Mouse (Mus musculus): ENCODE measurements around the gene Cfap299.

Gene Cfap299

DNA sequence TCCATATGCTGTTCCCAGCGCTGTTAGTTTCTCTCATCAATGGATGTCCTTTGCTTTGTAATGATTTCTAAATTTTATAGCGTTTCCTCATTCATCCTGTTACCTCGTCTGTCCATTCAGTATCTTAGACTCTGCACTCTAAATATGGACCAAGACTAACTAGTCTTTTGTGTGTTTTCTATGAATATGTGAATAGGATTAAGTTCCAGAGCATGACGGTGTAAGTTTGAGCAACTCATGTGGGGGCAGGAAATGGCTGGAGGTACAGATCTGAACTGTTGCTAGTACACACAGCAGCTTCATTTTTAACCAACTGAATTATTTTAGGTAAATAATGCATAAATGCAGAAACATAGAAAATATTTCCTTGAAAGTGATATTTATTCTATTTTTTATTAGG, 51.3 kb downstream of the Cfap299 start:
- no peak for DNase-seq

DNA sequence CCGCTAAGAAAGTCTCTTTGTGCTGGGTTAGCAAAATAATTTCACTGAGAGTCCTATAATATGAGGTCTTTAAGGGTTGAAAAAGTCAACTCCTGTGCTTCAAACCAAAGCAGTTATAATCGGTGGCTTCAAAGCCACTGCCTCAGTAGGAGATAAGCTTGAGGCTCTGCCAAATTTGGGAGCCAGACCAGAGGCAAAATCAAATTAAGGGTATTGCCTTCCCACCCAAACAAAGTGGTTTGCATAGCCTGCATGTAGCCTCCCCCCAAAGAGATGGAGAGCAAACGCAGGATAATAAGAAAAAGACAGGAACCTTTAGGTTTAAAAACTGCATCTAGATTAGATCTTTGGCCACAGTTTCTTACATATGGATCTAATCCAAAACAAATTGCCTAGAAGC, 58.0 kb downstream of the Cfap299 start:
- DNase-seq = no peak

GRCm38 (mm10) chr5:98402165-98402564, 73.1 kb downstream of the Cfap299 start:
- no peak for DNase-seq

- no peak for DNase-seq
Observed at GRCm38 (mm10) chr5:98410060-98410459, 81.0 kb downstream of the Cfap299 start.

DNA sequence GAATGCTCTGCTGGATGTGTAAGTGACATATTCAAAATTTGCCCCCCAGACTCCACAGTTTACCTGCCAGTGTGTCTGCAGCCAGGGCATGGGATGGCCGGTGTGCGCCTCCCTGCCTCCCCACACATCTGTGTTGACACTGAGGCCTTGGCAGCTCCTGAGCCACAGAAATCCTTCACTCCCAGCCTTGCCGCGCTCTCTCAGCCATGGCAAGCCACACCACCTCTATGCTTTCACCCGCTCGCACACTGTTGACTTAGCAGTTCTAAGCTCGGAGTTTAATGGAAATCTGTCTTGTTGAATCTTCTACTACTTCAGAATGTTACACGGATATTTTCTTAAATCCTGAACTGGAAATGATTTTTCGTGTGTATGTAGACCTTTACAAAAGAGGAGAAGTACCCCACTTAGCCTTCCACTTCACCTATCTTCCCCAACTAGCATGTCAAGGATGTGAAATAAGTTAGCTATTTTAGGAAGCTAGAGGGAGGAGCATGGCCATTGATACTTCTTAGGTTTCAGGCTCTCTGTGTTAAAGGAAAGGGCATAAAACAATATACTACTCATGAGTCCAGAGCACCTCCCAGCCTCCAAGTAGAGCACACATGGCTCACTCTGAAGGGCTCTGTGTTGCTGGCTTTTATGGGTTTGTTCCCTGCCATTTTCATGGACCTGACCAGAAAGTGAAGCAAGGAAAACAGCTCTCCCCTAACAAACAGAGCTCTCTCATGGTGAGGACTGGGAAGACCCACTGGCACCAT, 87.5 kb downstream of the Cfap299 start:
- DNase-seq = no peak

GRCm38 (mm10) chr5:98424965-98425364, 95.9 kb downstream of the Cfap299 start:
- no peak for DNase-seq

DNA sequence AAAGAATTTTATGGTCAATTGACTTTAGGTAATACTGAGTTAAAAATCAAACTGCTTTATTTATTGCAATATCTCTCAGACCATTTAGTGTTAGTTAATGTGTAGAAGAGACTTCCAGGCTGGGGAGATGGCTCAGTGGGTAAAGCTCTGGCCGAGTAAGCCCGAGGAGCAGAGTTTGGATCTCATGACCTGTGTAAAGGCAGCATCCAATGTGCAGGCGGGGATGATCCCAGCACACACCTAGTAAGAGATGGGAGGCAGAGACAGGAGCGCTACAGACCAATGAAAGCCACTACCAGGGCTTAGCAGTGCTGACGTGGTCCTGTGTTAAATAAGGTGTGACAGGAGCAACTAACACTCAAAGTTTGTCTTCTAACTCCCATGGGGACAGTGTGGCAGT, 97.0 kb downstream of the Cfap299 start:
- no peak for DNase-seq

DNA sequence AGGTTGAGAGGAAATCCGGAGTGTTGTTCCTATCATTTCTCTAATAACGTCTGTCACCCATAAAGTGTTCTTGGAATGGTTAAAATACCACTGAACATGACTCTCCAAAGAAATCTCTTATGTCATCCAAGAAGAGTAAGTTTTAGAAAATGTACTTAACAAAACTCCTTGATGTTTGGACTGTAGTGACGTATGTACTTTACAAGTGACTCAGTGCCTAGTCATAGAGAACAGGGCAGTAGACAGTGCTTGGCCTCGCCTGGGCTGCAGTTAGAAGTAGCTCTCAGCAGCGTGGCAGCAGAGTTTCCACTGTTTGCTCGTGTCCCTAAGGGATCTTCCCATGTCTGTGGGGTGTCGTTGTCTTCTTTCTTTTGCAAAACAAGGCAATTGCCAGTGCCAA, 101.0 kb downstream of the Cfap299 start:
- no peak for DNase-seq

DNA sequence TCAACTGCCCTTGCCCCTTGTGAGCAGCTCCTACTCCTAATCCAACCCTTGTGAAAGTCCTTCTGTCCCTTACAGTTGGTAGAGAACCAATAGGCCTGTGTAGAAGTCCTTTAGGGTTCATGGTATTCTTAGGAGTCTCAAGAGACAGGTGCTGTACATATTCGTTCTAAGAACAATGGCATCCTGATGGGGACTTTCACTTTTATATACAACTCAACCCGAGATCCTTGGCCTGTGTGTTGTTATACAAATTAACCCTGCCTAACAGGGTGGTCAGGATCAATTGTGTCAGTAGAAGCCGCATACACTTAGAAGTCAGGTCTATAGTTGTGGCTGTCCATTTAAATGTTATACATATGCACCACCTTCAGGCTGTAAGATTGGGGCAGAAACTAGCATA, 109.6 kb downstream of the Cfap299 start:
- DNase-seq = no peak

DNA sequence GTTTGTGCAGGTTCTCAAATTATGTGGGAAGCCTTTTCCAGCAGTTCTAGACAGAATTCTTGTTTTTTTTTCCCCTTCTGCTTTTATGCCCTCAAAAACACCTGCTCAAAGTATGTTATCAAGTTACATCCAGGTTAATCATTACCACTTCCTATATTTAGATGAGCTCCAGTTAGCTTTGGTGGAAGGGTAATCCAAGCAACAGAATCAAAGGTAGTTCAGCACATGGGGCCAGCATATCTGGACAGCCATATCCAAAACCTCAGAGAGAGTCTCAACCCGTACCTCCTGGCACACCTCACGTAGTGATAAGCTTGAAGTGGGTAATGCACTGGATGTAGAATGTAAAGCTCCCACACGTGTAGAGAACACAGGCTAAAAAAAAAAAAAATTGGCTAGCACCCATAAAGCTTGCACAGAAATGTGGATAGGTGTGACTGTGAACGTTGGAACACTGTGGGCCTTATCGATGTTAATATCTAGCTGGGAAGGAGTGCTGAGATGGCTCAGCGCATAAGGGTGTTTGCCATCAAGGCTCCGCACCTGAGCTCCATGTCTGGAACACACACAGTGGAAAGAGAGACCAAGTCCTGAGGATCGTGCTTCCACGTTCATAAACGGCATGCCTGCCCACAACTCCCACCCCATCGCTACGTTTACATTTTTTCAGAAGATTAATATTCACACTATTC, 117.8 kb downstream of the Cfap299 start:
- DNase-seq = no peak

GRCm38 (mm10) chr5:98449873-98450272, 120.8 kb downstream of the Cfap299 start:
- DNase-seq = no peak

DNA sequence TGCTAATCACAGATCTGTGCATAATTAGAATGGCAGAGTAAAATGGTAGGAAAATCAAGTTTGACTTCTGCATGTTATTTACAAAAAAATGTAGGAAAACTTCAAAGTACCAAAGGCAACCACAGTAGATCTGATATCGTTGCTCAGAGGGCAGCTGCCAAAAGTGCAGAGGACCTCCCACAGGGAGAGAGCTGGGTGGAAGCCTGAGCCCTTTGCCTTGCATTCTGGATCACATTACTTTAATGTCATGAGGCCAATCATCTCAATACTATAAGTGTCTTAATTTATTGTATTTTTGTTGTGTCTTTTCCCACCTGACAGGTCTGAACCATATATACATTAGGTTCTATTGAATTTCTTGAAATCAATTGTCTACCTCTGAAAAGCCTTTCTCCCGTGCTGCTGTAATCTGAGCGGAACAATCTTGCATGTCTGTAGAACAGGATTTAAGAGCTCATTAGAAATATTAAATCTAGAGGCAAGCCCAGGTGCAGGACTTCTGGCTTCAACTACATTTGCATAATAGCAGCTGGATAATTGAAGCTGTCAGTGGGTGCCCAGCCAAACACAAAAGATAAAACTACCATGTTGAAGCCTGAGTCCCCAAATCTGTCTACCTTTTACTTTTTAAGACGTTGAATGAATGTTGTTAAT, 137.9 kb downstream of the Cfap299 start:
- no peak for DNase-seq

- DNase-seq = no peak
Observed at GRCm38 (mm10) chr5:98470052-98470451, 140.9 kb downstream of the Cfap299 start.

GRCm38 (mm10) chr5:98476539-98476938, 147.4 kb downstream of the Cfap299 start:
- DNase-seq = no peak

GRCm38 (mm10) chr5:98477261-98477660, 148.2 kb downstream of the Cfap299 start:
- no peak for DNase-seq

GRCm38 (mm10) chr5:98483507-98483906, 154.4 kb downstream of the Cfap299 start:
- DNase-seq = no peak

DNA sequence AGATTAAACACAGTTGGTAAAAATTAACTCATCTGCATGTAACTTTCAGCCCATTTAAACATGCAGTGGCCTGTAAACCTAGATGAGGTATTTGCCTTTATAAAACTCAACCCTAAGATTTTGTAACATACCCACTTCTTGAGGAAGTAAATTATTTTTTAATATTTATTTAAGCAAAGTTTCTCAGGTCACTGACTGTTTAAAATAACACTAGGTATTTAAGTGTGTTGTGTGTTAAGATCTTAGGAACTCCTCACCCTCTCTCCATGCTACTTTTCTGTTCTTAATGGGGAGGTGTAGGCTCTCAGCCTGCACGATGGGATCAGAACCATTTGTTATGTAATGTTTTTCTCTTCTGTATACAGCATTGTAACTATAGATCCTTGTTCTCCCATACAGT, 156.1 kb downstream of the Cfap299 start:
- no peak for DNase-seq

DNA sequence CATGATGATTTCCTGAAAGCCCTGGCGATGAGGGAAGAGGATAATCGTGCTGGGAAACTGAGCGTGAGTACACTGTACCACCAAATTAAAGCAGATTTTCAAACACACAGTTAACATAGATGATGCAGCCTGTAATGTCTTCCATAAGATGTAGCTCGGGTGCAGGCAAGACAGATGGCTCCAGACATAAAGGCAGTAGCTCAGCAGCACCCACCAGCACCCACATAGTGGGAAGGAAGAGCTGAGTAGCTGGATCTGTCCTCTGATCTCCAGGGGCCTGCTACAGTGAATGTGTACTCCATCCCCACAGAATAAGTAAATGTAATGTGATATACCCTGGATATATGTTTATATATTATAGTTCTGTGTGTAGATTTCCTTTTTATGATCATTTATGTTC, 169.2 kb downstream of the Cfap299 start:
- no peak for DNase-seq

DNA sequence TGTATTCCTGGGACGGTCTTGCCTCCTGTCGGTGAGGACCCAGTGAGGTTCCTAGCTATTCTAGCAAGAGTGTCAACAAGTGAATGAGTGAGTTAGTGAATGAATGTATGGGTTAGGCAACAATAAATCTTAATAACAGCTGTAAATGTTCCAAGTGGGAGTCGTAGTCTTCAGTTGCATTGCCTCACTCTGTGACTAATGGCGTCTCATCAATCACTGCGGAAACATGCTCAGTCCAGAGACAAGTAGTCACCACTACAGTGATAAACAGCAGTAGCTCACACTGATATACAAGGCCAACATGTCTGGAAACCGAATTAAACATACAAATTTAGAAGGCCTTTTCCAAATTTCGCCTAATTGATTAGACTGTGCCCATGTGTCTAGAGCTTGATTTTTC, 187.1 kb downstream of the Cfap299 start:
- DNase-seq = no peak

DNA sequence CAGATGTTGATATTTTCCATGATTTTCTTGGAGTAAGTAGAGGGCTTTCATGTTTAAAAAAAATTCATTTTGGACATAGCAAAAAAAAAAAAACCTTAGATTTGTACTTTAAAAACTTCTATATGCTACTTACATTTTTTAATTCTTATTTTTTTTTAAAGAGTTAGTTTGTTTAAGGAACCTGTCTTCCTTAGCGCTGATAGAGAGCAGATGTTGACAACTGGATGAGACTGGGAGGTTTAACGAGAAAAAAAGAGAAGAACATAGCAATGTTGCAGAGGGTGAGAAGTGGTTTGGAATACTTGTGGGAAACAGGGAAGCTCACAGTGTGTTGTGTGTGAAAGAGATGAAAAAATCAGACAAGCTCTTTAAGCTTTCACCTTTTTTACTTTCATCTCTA, 191.0 kb downstream of the Cfap299 start:
- no peak for DNase-seq

DNA sequence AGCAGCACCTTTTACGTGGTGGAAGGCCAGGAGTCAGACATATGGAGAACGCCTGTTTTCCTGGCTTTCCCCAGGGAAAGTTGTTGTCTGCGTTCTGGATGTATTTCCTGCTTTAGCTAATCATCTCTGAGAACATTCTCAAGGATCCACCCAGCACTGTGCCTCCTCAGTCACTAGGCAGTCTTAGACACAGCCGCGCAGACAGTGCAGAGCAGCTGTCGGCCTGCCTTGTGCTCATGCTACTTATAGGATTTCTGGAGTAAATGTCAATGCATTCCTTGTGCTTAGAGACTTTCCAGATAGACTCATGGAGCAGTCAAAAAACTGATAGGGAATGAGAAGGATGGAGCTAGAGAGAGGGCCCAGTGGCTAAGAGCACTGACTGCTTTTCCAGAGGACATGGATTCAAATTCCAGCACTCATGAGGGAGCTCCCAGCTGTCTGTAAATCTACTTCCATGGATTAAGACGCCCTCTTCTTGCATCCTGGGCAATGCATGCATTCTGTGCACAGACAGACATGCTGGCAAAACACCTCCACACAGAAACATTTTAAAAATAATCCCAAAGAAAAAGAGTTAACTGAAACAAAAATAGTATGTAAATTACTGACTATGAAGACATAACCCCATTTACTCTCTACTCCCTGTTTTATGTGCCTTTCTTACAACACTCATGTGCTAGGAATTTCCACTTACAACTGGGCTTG, 193.3 kb downstream of the Cfap299 start:
- DNase-seq = no peak

- no peak for DNase-seq
Observed at GRCm38 (mm10) chr5:98523050-98523449, 193.9 kb downstream of the Cfap299 start.

DNA sequence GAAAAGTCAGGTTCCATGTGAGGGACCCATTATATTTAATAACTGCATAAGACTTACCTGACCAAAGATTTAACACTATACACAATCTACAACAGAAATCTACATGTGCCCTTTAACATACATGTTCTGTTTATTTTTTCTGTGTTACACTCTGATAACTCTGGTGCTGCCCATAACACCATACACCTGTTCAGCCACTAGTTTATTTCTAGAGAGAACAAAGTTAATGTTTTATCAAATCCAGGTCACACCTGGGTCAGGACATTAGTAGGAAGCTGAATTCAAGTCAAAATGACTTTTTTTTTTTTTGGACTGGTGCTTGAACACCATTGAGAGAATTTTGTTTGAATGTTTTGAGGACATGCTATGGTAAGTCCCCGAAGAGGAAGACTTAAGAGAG, 194.7 kb downstream of the Cfap299 start:
- no peak for DNase-seq

GRCm38 (mm10) chr5:98541333-98541732, 212.2 kb downstream of the Cfap299 start:
- no peak for DNase-seq
